Mouse (Mus musculus): ENCODE data around the gene Stoml2. TPM values are rescaled to one million over a fixed set of nuclear protein-coding genes. Genes with fewer than 3 reads are reported as not detected.
A peak's percentile ranks its signal among the peaks of the same experiment; 100 is the strongest.

Gene Stoml2
- polyA plus RNA-seq, 1 experiment from 2014 or later: 353 TPM

GRCm38 (mm10) chr4:43019641-43020465 is 11.7 kb downstream of the Stoml2 start:
- 91% methylated on average over 23 of the region's 23 CpGs for WGBS
- no peaks in the 10 kb centered on the region for H3K9me3 ChIP-seq (ENCODE audit: control insufficient read depth, low read length)
- peaks cover 5% of the 10 kb centered on the region for H3K4me1 ChIP-seq (ENCODE audit: control insufficient read depth, insufficient read depth, low read length)
- H3K4me3 ChIP-seq (ENCODE audit: low read length): no peak overlapping the region
- no peak for ATAC-seq (ENCODE audit: low FRiP score, low TSS enrichment)
- no peak overlapping the region for H3K4me2 ChIP-seq (replicated peaks; ENCODE audit: low read depth, low read length)
- H3K9ac ChIP-seq (ENCODE audit: low read depth, low read length): no peak overlapping the region
- peaks cover 64% of the 10 kb centered on the region for H3K36me3 ChIP-seq (ENCODE audit: control insufficient read depth, insufficient read depth, low read length)
- no peaks in the 10 kb centered on the region for H3K27me3 ChIP-seq (ENCODE audit: control insufficient read depth, insufficient read depth, low read length)
- H3K27ac ChIP-seq (ENCODE audit: low read depth, low read length): no peak overlapping the region

DNA sequence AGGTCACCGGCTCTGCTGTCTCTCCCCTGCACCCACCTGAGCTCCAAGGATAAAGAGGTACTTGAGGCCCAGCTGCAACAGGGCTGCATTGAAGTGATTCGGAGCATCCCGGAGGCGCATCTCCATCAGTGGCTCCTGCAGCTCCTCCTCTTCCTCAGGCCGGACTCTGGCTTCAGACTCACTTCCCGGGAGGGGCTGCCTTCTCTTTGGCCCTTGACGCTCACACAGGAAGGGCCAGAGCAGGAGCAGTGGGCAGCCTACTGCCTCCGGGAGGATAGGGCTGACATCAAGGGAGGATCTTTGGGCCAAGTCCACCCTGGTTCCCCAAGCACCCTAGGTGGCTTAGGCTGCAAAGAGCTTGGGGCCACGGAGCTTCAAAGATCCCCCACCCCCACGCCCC is 12.3 kb downstream of the Stoml2 start:
- no peak overlapping the region for H3K4me2 ChIP-seq (replicated peaks; ENCODE audit: low read depth, low read length)
- H3K9me3 ChIP-seq (ENCODE audit: control insufficient read depth, low read length): no peaks in the 10 kb centered on the region
- no peak overlapping the region for H3K27ac ChIP-seq (ENCODE audit: low read depth, low read length)
- ATAC-seq (ENCODE audit: low FRiP score, low TSS enrichment): no peak
- H3K9ac ChIP-seq (ENCODE audit: low read depth, low read length): no peak overlapping the region
- peaks cover 64% of the 10 kb centered on the region for H3K36me3 ChIP-seq (ENCODE audit: control insufficient read depth, insufficient read depth, low read length)
- H3K4me1 ChIP-seq (ENCODE audit: control insufficient read depth, insufficient read depth, low read length): no peaks in the 10 kb centered on the region
- WGBS: 92% methylated on average over 10 of the region's 10 CpGs
- no peaks in the 10 kb centered on the region for H3K27me3 ChIP-seq (ENCODE audit: control insufficient read depth, insufficient read depth, low read length)
- H3K4me3 ChIP-seq (ENCODE audit: low read length): no peak overlapping the region

GRCm38 (mm10) chr4:43018156-43018555 is 13.4 kb downstream of the Stoml2 start:
- Histone ChIP-seq H3K4me2 (replicated peaks; ENCODE audit: low read depth, low read length) (no peak overlapping the region), H3K36me3 (ENCODE audit: control insufficient read depth, insufficient read depth, low read length) (peaks cover 58% of the 10 kb centered on the region), H3K4me1 (ENCODE audit: control insufficient read depth, insufficient read depth, low read length) (no peaks in the 10 kb centered on the region), H3K9me3 (ENCODE audit: control insufficient read depth, low read length) (no peaks in the 10 kb centered on the region), H3K27ac (ENCODE audit: low read depth, low read length) (no peak overlapping the region), H3K27me3 (ENCODE audit: control insufficient read depth, insufficient read depth, low read length) (no peaks in the 10 kb centered on the region), H3K4me3 (ENCODE audit: low read length) (no peak overlapping the region), H3K9ac (ENCODE audit: low read depth, low read length) (no peak overlapping the region)
- 93% methylated on average over 4 of the region's 4 CpGs for WGBS
- ATAC-seq (ENCODE audit: low FRiP score, low TSS enrichment): no peak

DNA sequence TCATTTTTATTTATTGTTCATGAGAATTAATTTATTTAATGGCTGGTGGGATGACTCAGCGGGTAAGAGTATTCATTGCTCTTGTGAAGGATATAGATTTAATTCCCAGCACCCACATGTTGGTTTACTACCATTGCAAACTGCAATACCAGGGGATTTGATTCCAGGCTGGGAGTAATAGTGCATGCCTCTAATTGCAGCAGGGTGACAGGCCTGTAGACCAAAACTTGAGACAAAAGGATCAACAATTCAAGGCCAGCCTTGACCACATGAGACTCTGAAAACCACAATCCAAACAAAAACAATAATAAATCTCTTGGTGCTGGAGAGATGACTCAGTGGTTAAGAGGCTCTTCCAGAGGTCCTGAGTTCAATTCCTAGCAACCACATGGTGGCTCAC is 19.4 kb downstream of the Stoml2 start:
- Histone ChIP-seq H3K27me3 (ENCODE audit: control insufficient read depth, insufficient read depth, low read length) (no peaks in the 10 kb centered on the region), H3K4me2 (replicated peaks; ENCODE audit: low read depth, low read length) (no peak overlapping the region), H3K36me3 (ENCODE audit: control insufficient read depth, insufficient read depth, low read length) (peaks cover 3% of the 10 kb centered on the region; the same call in 1 of the 2 replicates), H3K27ac (ENCODE audit: low read depth, low read length) (no peak overlapping the region), H3K9me3 (ENCODE audit: control insufficient read depth, low read length) (no peaks in the 10 kb centered on the region), H3K4me3 (ENCODE audit: low read length) (no peak overlapping the region), H3K9ac (ENCODE audit: low read depth, low read length) (no peak overlapping the region), H3K4me1 (ENCODE audit: control insufficient read depth, insufficient read depth, low read length) (peaks cover 6% of the 10 kb centered on the region; the same call in 1 of the 2 replicates)
- WGBS: 91% methylated on average over 1 of the region's 1 CpGs
- ATAC-seq (ENCODE audit: low FRiP score, low TSS enrichment): no peak

- no peaks in the 10 kb centered on the region for H3K27me3 ChIP-seq (ENCODE audit: control insufficient read depth, insufficient read depth, low read length)
- 2% methylated on average over 37 of the region's 37 CpGs for WGBS
- no peaks in the 10 kb centered on the region for H3K9me3 ChIP-seq (ENCODE audit: control insufficient read depth, low read length)
- H3K36me3 ChIP-seq (ENCODE audit: control insufficient read depth, insufficient read depth, low read length): no peaks in the 10 kb centered on the region; the same call in 1 of the 2 replicates
- ATAC-seq (ENCODE audit: low FRiP score, low TSS enrichment): peak; percentile 90
- peak within 1 kb of the TSS; percentile 66 for H3K4me2 ChIP-seq (replicated peaks; ENCODE audit: low read depth, low read length)
- H3K27ac ChIP-seq (ENCODE audit: low read depth, low read length): no peak within 1 kb of the TSS
- peak within 1 kb of the TSS; percentile 66 for H3K9ac ChIP-seq (ENCODE audit: low read depth, low read length)
- peaks cover 6% of the 10 kb centered on the region; the same call in 1 of the 2 replicates for H3K4me1 ChIP-seq (ENCODE audit: control insufficient read depth, insufficient read depth, low read length)
- peak within 1 kb of the TSS; percentile 66 for H3K4me3 ChIP-seq (ENCODE audit: low read length)
Measured at GRCm38 (mm10) chr4:43010161-43011038, 21.1 kb downstream of the Stoml2 start, which contains the start of gene Fancg. Gene Fancg, minus strand, starts transcription at chr4:43010506.

- no peaks in the 10 kb centered on the region for H3K27me3 ChIP-seq (ENCODE audit: control insufficient read depth, insufficient read depth, low read length)
- H3K9me3 ChIP-seq (ENCODE audit: control insufficient read depth, low read length): no peaks in the 10 kb centered on the region
- no peak for ATAC-seq (ENCODE audit: low FRiP score, low TSS enrichment)
- peaks cover 3% of the 10 kb centered on the region; the same call in 1 of the 2 replicates for H3K36me3 ChIP-seq (ENCODE audit: control insufficient read depth, insufficient read depth, low read length)
- 52% methylated on average over 2 of the region's 2 CpGs for whole genome bisulfite sequencing
- no peak overlapping the region for H3K27ac ChIP-seq (ENCODE audit: low read depth, low read length)
- peaks cover 6% of the 10 kb centered on the region; the same call in 1 of the 2 replicates for H3K4me1 ChIP-seq (ENCODE audit: control insufficient read depth, insufficient read depth, low read length)
- H3K4me3 ChIP-seq (ENCODE audit: low read length): no peak overlapping the region
- H3K9ac ChIP-seq (ENCODE audit: low read depth, low read length): no peak overlapping the region
- no peak overlapping the region for H3K4me2 ChIP-seq (replicated peaks; ENCODE audit: low read depth, low read length)
Measured at GRCm38 (mm10) chr4:43005765-43006164, 25.7 kb downstream of the Stoml2 start.

DNA sequence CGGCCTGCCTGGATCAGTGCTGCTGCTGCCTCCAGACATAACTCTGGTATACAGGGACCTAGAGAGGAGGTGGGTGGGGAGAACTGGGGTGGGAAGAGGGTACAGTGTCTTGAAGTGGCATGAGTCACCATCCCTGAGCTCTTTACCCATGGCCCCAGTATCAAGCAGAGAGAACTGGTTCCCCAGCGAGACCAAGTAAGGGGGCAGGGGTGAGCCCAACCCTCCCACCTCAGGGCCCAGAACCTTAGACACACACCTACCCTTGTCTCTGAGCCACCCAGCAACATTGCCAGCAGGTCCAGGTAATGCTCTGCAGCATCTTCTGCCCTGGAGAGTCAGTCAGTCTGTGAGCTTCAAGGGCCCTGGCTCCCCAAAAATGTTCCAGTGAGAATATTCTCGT is 26.6 kb downstream of the Stoml2 start:
- no peak overlapping the region for H3K4me3 ChIP-seq (ENCODE audit: low read length)
- 96% methylated on average over 3 of the region's 3 CpGs for WGBS
- H3K36me3 ChIP-seq (ENCODE audit: control insufficient read depth, insufficient read depth, low read length): peaks cover 3% of the 10 kb centered on the region; the same call in 1 of the 2 replicates
- ATAC-seq (ENCODE audit: low FRiP score, low TSS enrichment): no peak
- H3K9ac ChIP-seq (ENCODE audit: low read depth, low read length): no peak overlapping the region
- no peak overlapping the region for H3K27ac ChIP-seq (ENCODE audit: low read depth, low read length)
- peaks cover 6% of the 10 kb centered on the region; the same call in 1 of the 2 replicates for H3K4me1 ChIP-seq (ENCODE audit: control insufficient read depth, insufficient read depth, low read length)
- H3K4me2 ChIP-seq (replicated peaks; ENCODE audit: low read depth, low read length): no peak overlapping the region
- H3K27me3 ChIP-seq (ENCODE audit: control insufficient read depth, insufficient read depth, low read length): no peaks in the 10 kb centered on the region
- no peaks in the 10 kb centered on the region for H3K9me3 ChIP-seq (ENCODE audit: control insufficient read depth, low read length)

DNA sequence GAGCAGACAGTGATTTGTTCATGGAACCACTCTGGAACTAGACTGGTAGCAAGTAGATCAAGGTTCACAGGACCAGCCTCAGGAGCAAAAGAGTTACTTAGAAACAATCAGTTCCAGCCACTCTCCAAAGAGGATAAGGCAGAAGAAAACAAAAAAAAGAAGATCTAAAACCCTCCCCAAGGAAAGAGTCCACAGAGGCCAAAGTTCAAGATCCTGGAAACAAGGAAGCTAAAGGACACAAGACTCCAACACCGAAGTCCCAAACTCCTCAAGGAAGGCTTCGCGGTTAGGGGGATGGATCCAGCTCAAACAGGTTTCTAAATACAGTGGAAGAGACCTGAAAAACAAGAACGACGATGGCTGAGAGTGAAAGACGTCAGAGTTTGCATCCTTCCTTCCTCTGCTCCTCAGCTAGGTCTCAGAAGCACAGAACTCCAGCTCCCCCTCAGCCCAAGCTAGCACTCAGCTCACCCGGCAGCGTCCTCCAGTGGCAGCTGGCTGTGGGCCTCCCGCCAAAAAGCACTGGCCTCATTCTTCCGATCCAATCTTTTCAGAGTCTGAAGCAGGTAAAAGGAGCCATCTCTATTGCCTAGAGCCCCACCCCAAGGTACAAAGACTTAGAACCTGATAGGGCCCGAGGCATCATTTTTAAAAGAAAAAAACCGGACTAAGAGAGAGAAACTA is 28.6 kb downstream of the Stoml2 start:
- no peak overlapping the region for H3K27ac ChIP-seq (ENCODE audit: low read depth, low read length)
- H3K36me3 ChIP-seq (ENCODE audit: control insufficient read depth, insufficient read depth, low read length): peaks cover 6% of the 10 kb centered on the region; the same call in 1 of the 2 replicates
- ATAC-seq (ENCODE audit: low FRiP score, low TSS enrichment): no peak
- H3K4me2 ChIP-seq (replicated peaks; ENCODE audit: low read depth, low read length): no peak overlapping the region
- no peak overlapping the region for H3K4me3 ChIP-seq (ENCODE audit: low read length)
- no peaks in the 10 kb centered on the region for H3K27me3 ChIP-seq (ENCODE audit: control insufficient read depth, insufficient read depth, low read length)
- no peaks in the 10 kb centered on the region for H3K9me3 ChIP-seq (ENCODE audit: control insufficient read depth, low read length)
- 80% methylated on average over 12 of the region's 12 CpGs for WGBS
- H3K4me1 ChIP-seq (ENCODE audit: control insufficient read depth, insufficient read depth, low read length): peaks cover 12% of the 10 kb centered on the region
- no peak overlapping the region for H3K9ac ChIP-seq (ENCODE audit: low read depth, low read length)
